Mouse (Mus musculus): Measurements from ENCODE around the gene Gm32742. TPM values are rescaled to one million over a fixed set of nuclear protein-coding genes. Genes with fewer than 3 reads are reported as not detected.
"Not testable (repeated sequence)": the region's sequence is repeated elsewhere in the genome, so short reads cannot be mapped to it uniquely, and the experiment has no call there.

The Gm32742 gene
- total RNA-seq, 2 experiments from 2014 or later = not detected

DNA sequence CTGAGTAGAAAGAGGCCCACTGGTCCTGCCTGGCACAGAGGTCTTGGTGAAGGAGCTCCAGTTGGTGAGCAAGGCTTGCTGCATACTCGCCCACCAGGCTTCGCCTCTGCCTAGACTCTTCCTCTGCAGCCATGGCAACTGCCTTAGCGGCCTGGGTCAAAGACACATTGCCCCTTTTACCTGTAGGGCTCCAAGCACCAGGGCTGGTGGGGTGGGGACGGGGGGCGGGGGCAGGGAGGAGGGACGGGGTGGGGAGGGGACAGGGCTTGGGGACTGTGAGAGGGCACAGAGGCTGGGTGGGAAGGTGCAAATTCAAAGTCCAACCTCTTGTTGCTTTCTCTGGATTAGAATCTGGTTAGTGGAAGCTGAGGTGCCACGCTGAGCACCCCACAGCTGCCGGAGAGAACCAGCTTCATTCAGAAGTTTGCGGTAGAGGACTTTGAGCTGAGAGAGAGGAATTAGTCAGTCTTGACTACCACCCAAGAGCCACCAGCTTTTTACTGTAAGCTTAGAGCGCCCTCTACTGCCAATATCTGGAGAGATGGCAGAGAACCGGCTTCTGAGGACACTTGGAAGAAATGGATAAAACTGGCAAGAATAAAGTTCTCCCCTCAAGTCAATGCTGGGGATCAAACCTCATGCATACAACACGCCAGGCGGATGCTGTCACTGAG, 13.1 kb downstream of the Gm32742 start:
- DNase-seq (ENCODE audit: low spot score in 2 of 2) = peak in 1 of 2 experiments; percentile 43

DNA sequence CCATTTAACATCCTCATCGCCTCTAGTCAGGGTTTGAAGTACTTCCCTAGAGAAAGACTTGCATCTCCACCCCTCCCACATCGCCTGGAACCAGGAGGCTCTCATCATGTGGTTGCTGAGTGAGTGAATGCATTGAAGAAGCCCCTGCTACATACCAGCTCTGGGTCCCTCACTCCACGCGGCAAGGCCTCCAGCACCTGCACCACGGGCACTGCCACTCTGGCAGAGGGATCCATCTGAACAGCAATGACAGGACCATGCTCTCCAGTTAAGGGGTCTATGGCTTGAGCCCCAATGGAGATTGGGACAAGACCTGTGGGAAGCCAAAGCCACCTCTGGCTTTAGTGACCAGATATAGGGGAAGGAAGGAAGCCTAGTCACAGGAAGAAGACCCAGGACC, 18.0 kb downstream of the Gm32742 start:
- DNase-seq (ENCODE audit: low spot score in 2 of 2) = no peak

DNA sequence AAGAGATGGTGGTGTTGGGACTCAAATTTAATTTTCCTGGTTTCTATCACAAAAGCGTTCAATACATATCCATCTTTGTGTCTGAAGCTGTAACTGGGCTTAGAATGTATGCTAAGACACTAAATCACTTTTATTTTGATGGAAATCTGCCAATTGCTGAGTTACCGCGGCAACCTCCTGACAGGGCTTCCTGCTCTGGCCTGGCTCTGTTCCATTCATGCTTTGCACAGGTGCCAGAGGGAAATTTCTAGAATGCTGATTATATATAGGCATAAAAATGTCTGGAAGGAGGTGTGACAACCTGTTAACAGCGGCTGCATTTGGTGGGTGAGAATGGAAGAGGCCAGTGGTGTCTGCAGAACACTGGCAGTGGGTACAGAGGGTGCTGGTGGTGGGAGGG, 18.8 kb downstream of the Gm32742 start:
- no peak for DNase-seq (ENCODE audit: low spot score in 2 of 2)

DNA sequence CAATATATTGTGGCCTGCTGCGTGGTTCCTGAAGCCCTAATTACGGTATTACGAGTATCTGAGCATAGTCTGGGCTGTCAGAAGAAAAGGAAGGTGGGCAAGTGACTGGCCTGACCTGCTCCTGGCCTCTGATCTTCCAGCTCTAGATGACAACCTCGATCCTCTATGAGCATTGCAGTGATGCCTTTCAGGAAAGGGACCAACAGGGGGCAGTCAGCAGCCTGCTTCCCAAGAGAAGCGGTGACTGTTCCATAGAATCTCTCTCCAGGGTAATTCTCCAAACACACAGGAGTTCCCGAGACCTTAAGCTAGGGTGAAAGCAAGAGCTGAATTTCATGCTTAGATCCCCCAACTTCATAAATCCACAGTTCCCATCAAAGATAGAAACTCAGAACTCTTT, 21.1 kb downstream of the Gm32742 start:
- DNase-seq (ENCODE audit: low spot score in 2 of 2) = no peak

DNA sequence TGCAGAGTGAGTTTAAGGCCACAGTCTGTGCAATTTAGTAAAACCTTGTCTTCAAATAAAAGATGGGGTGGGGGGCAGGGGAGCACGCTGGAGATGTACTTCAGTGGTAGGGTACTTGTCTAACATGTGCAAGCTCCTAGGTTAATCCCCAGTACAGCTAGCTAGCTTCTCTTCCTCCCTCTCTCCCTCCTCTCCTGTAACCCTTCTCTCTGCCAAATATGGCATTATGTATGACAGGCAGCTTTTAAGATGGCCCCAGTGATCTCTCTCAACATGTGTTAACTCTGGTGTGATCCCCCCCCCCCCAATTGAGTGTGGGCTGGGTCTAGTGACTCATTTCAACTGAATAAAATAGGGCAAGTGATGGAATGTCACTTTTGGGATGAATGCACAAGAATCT, 21.9 kb downstream of the Gm32742 start:
- no peak for DNase-seq (ENCODE audit: low spot score in 2 of 2)

DNA sequence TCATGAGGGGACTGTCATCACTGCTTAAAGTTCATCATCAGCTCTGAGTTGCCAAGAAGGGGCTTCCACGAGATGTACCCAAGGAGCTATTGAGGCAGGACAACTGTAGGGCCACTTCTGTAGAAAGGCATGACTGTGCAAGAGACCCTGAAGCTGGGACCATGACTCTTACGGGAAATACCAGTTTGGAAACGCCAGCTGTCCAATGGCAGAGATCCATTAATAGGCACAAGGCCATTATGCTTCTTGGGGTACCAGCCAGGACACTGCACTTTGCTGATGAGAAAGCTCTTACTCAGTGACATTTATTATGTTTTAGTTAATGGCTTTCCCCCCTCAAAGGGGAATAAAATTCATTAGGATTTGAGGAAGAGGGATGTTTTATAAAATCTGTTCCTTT, 24.6 kb downstream of the Gm32742 start:
- DNase-seq (ENCODE audit: low spot score in 2 of 2) = no peak

DNA sequence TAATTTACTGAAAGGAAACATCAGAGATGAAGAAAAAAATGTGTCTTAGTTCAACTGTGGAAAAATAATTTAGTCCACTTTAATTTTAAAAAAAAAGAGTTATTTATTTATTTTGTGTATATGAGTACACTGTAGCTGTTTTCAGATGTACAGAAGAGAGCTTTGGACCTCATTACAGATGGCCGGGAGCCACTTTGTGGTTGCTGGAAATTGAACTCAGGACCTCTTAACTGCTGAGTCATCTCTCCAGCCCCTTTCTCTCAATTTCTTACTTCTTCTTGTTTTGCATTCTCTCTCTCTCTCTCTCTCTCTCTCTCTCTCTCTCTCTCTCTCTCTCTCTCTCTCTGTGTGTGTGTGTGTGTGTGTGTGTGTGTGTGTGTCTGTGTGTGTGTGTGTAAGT, 25.9 kb downstream of the Gm32742 start:
- not testable (repeated sequence) for DNase-seq (ENCODE audit: low spot score in 2 of 2)

DNA sequence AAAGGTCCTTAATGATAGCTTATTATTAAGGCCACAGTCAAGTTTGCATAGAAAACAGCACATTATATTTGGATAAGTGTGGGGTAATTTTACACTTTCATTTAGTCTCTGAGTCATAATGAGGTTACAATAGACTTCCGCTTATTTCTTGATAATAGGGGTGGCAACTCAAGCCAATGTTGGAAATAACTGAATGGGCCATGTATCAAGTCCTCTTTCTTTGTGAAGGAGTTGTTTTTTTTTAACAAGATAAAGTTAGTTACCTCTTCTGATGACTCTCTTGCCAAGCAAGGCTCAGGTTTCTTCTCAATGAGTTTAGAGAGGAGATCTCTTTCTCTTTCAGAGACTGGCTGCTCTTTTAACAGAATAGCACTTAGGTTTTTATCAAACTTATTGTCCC, 27.0 kb downstream of the Gm32742 start:
- DNase-seq (ENCODE audit: low spot score in 2 of 2) = no peak

DNA sequence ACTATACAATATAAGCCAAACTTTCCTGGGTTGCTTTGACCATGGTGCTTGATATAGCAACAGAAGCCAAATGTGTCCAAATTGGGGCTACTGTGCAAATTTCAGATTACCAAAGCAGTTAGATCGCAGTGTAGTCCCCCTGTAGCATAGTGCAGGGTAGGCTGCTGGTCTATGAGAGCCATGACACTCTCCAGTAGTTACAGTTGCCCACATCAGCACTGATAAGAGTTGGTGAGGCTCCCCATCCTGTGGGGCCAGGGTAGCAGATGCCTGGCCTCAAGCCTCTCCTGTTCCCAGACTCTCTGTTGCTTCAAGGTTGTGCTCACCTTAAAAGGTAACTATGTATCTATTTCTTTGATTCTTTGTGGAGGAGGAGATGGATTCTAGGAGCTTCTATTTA, 27.5 kb downstream of the Gm32742 start:
- DNase-seq (ENCODE audit: low spot score in 2 of 2) = no peak

DNA sequence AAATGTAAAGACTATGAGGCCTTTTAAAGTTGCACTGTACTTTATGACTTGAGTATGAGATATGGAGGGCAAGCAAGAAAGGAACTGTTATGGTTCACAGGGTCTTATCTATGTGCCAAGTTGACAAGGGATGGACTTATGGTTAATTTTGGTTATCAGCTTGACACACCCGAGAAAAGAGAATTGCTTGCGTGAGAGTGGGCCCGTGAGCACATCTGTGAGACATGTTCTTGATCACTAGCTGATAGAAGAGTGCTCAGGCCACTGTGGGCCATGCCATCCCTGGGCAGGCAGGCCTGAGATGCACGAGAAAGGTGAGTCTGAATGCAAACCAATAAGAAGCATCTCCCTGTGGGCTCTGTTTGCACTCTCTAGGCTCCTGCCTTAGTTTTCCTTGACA, 27.9 kb downstream of the Gm32742 start:
- DNase-seq (ENCODE audit: low spot score in 2 of 2) = no peak

DNA sequence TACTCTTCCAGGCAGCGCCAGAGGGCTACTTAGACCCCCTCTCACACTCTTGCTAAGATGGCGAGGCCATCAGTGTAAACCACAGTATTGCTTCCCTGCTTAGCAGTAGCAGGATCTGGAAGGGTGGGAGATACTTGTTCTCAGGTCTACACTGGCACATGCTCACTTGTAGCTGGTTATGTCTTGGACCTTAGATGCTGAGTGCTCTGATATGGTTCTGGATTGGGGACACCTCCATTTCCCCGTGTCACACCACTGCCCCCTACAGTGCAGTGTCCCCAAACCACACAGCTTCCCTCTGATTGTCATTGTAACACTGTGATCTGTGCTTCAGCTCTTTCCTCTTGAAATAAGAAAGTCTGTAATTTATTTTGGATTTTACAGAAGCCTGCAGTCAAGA, 28.3 kb downstream of the Gm32742 start:
- no peak for DNase-seq (ENCODE audit: low spot score in 2 of 2)

DNA sequence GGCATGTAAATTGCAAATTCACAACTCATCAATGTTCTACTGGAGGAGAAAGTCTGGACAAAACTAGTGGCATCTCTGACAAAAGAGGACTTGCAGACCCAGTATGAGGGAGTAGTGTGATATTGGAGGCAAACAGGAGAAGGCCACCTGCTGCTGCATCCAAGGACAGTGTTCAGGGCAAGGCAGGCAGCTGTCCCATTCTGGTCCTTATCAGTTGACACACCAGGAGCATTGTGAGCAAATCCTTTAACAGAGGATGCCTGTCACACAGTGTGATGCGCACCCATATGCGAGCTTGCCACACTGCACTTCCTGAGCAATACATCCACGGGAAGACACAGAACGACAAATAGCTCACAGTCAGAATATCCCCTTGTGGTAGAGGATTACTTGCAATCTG, 50.5 kb downstream of the Gm32742 start:
- no peak for DNase-seq (ENCODE audit: low spot score in 2 of 2)

DNA sequence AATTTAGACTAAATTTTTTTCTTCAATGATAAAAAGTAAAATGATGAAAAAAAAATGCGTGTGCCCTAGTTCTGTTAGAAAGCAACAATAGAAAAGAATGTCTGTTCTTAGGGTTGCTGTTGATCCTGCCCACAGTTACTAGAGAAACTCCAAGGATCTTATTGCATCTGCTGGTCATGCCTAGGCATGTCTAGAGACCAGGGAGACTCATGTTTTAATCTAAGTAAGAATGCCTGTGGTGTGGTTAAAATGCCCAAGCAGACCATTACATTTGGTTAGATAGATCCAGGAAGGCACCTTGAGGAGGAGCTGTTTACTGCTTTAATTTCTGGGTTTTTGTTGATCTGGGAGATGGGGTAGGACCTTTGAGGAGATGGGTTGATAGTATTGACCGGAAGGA, 59.6 kb downstream of the Gm32742 start:
- DNase-seq (ENCODE audit: low spot score in 2 of 2) = no peak

DNA sequence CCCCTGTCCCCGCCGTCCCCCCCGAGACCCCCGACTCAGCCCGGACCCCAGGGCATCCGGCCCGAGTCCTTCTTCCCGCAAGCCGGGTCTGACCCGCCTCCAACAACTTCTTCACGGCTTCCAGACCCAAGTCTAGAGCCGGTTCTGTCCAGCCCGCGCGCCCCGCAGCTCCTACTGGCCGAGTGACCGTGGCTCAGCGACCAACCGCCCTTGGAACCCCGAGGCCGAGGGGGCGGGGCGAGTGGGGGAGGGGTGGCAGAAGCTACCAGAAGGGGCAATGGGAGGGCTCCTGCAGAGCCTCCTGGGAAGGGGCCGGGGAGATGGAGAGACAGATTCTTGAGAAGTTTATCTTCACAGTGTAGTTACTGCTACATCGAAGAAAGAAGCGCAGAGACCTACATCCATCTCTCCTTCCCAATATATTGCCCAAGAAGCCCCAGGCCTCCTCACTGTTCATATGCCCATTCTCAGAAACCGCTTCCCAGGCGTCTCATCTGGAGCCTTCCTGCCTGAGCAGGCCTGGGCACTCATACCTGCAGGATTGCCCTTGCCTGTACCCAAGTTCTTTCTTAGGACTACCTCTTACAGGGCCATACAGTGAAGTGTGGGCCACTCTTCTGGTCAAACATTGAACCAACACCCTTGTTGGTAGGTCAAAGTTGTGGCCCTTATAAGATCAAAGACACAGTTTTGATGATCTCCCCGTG, 61.4 kb downstream of the Gm32742 start:
- peak; percentile 32 to 36 for DNase-seq (ENCODE audit: low spot score in 2 of 2)

DNA sequence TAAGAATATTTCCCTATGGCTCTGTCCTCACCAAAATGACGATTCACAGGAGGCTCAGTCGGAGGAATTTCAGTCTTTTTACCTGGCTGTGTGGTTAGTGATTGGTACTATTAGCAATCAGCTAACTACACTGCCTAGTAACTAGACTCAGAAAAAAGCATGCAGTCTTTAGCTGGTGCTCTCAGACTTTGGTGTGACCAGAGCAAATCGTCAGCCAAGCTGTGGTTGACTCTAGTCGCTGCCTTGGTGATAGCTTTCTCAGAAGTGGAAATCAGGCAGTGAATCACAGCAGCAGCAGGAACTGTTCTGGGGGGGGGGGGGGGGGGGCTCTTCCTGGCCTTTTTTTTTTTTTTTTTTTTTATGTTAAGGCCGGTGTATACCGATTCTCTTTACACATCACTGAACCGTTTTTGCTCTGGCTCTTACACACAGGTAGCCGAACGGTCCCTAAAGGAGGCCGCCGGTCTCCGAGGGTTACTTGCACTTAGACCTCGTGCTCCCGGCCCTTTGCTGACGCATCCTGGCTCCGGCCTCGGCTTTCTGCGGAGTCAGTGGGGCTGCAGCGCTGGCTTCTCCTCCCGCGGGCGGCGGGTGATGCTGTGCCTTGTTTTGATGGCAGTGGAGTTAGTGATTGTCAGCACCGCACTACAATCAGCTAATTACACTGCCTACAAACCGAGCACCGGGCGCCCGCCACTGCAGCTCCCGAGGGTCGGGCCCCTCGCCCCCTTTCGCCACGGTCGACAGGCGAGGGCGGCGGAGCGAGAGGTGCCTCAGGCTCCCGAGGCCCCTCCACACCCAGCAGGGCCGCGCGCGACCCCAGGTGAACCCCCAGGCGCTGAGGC, 62.1 kb downstream of the Gm32742 start:
- DNase-seq (ENCODE audit: low spot score in 2 of 2) = peak; percentile 24 to 34

DNA sequence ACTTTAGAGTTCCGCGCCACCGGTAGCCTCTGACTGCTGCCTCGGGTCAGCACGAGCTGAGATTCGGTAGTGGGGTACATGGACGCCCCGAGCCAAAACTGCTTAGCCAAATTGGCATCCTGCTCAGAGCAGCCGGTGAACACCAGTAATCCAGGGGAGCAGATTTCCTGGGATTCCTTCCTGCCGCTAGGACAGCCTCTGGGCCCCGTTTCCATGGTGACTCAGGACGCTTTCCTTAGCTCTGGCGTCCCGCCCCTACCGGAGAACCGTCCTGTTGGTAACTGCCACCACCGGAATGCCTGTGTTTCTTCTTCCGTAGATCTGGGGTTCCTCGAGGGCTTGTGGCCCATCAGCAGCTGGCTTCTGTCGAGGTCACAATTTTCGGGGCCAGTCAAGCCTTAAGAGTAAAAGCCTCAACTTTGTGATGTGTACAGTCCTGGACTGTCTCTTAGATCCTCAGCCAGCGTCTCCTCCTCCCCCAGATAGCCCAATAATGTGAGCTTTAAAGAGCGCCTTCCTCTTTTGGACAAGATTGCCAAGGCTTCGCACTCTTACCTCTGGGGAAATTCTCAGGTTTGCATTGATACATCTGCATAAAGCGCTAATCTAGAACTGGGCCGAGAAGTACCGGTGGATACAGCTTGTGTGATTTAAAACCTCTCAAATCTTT, 63.4 kb downstream of the Gm32742 start, which contains the start of gene 4833427G06Rik:
TSS of gene 4833427G06Rik (minus strand) at position 323 of the 670 bp plus-strand sequence.
- peak; percentile 26 to 39 for DNase-seq (ENCODE audit: low spot score in 2 of 2)

DNA sequence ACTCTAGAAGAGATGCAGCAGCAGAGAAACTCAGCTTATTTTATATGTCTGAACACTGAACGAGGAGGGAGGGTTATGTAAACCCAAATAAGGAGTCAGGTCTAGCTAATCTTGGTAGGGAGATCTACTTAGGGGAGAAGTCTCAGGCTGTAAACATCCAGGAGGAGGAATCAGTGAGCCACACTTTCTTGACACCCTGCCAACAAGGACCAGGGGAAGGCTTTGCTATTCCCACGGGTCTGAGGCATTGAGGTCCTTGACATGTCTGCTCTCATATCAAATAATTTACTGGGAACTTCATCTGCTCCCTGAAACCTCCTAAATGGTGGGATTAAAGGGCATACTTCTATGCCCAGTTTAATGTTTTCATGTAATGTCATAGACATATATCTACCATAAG, 69.0 kb downstream of the Gm32742 start:
- no peak for DNase-seq (ENCODE audit: low spot score in 2 of 2)

DNA sequence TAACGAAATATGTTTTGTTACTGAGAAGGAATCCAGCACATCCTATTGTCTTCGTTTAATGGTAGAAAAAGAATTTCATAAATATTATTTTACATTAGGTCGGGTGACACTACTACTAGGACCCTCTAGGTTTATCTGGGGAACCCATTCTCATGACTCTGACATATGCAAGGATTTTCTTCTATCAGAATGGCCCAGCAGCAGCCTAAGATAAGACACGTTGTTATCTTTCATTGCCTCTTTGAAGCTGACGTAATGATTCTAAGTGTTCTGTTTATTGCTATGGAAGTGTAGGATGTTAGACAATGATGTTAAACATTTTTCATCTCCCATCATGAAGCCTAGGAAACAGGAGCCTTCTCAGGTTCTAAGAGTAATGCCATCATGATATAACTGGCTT, 71.6 kb downstream of the Gm32742 start:
- DNase-seq (ENCODE audit: low spot score in 2 of 2) = no peak

DNA sequence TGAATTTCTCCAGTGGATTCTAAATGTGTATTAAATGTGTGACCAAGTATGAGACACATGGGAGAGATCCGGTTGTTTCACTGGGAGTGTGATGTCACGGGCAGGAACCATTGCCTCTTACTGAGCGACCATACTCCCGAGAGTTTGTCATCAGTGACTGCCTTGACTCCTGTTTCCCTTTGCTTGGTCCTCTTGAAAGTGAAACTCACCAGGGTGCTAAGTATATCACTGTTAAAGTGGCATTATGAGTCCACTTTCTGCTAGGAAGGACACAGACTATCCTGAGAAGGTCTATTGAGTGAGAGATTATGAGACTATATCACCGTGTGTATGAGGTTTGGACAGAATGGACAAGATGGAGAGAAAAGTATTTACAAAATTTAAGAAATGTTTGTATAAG, 83.7 kb downstream of the Gm32742 start:
- DNase-seq (ENCODE audit: low spot score in 2 of 2) = no peak

All from adrenal gland, postnatal 4 days (tissue).